Mouse (Mus musculus) G1E (cell line): Measurements from ENCODE around the gene Ston1. TPM values are rescaled to one million over a fixed set of nuclear protein-coding genes. Genes with fewer than 3 reads are reported as not detected.

ENCODE experiments used
- ATAC-seq: 2 replicates; pipeline ENCODE4 v1.8.0; 2016; ENCODE audit warnings: mild to moderate bottlenecking; ENCODE audit not compliant: insufficient number of reproducible peaks, poor library complexity, low FRiP score, severe bottlenecking; ENCODE audit errors: extremely low read depth
- DNase-seq: peaks from one replicate; pipeline ENCODE4 v3.0.0; 2012; ENCODE audit warnings: low spot score
- H3K27me3 ChIP-seq: 2 replicates; pipeline ENCODE4 v1.6.1; 2012; ENCODE audit warnings: mild to moderate bottlenecking, low read length, inconsistent platforms; ENCODE audit not compliant: insufficient read depth
- H3K36me3 ChIP-seq: replicated peaks from 2 replicates; pipeline ENCODE3; 2012; ENCODE audit warnings: mild to moderate bottlenecking, inconsistent platforms
- H3K4me1 ChIP-seq: 2 replicates; pipeline ENCODE4 v1.6.1; 2012; ENCODE audit warnings: low read depth, low read length, inconsistent platforms, mixed read lengths; ENCODE audit not compliant: insufficient read depth
- H3K4me3 ChIP-seq: 2 replicates; pipeline ENCODE4 v1.5.1; 2012; ENCODE audit warnings: low read depth, mild to moderate bottlenecking, inconsistent platforms, low read length, moderate library complexity, mixed read lengths
- H3K9me3 ChIP-seq: replicated peaks from 2 replicates; pipeline ENCODE4 v1.6.1; 2012; ENCODE audit warnings: inconsistent platforms
- CTCF ChIP-seq: IDR thresholded peaks from 2 replicates; pipeline ENCODE4 v1.5.1; 2012; ENCODE audit warnings: low read depth, low read length, inconsistent platforms, mixed read lengths
- GATA1 ChIP-seq: IDR thresholded peaks from 2 replicates; pipeline ENCODE4 v1.6.1; 2012; ENCODE audit warnings: borderline replicate concordance, low read length, inconsistent platforms, mixed read lengths
- GATA2 ChIP-seq: IDR thresholded peaks from 2 replicates; pipeline ENCODE4 v1.6.1; 2012; ENCODE audit warnings: low read depth, low read length, inconsistent platforms, borderline replicate concordance
- POLR2AphosphoS5 ChIP-seq: IDR thresholded peaks from 2 replicates; pipeline ENCODE4 v1.6.1; 2012; ENCODE audit warnings: low read depth, low read length, inconsistent platforms; ENCODE audit not compliant: insufficient replicate concordance
- TAL1 ChIP-seq: conservative IDR thresholded peaks from 2 replicates; pipeline ENCODE4 v1.6.1; 2012; ENCODE audit warnings: low read depth, low read length, inconsistent platforms, mixed read lengths
- polyA plus RNA-seq: library from polyadenylated mRNA; stranded (reverse); fragments of >175 nt; gene quantifications from 2 replicates; pipeline ENCODE4 v1.2.3, GENCODE M21; 2012
- total RNA-seq, 2 experiments: library from RNA; stranded (forward) in 1 of 2; stranded (reverse) in 1 of 2; fragments of 200-1000 nt in 1 of 2; fragments of >200 nt in 1 of 2; fragmentation: Nextera tagmentation in 1 of 2; gene quantifications; 2 replicates each; pipeline ENCODE4 v1.2.3; 2014 to 2017

The Ston1 gene
- total and polyA plus RNA-seq, 3 experiments, result 0.14 to 1.1 (median 0.49) TPM

DNA sequence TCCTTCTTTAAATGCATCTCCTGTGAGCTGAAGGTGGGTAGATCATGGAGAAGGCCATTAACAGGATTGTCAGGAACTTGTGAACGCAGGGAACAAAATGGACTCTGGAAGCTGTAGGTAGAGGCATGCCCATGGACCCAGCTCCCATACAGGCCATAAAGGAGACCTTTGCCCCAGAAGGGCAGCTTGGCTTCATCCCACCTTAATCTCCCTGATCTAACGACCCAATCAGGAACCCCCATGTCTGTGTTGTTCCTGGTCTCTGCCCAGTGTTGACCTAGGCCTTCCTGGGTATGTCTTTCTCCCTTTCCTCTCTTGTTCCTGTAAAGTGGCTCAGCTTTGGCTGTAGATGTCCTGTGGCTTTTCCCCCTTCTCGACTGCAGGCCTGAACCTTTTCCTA, 23.9 kb downstream of the Ston1 start:
- H3K4me3 ChIP-seq, result no peak overlapping the region
- no peaks in the 10 kb centered on the region for H3K9me3 ChIP-seq
- no peaks in the 10 kb centered on the region for H3K36me3 ChIP-seq
- ATAC-seq, result no peak
- no peak for DNase-seq
- H3K4me1 ChIP-seq, result no peaks in the 10 kb centered on the region
- H3K27me3 ChIP-seq, result peaks cover 2% of the 10 kb centered on the region; the same call in 1 of the 2 replicates
- TF ChIP-seq GATA2 (no peak), TAL1 (no peak), CTCF (no peak), POLR2AphosphoS5 (no peak), GATA1 (no peak)

DNA sequence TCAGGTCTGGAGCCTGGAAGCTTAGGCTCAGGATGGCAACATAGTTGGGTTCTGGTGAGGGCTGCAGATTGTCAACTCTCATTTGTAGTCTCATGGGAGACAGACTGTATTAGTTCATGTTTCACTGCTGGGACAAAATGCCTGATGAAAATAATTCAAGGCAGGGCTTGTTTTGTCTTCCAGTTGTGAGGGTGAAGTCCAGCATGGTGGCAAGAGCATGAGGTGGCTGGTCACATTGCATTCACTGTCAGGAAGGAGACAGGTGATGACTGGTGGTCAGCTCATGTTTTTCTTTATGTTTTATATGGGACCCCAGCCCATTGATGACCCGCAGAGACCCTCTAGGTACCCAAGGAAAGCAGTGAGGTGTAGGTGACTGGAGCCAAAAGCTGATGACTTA, 25.2 kb downstream of the Ston1 start:
- ATAC-seq, result no peak
- TF ChIP-seq TAL1, result no peak
- no peak for TF ChIP-seq GATA2
- no peak for TF ChIP-seq CTCF
- TF ChIP-seq GATA1, result no peak
- no peak for TF ChIP-seq POLR2AphosphoS5
- peaks cover 2% of the 10 kb centered on the region; the same call in 1 of the 2 replicates for H3K27me3 ChIP-seq

DNA sequence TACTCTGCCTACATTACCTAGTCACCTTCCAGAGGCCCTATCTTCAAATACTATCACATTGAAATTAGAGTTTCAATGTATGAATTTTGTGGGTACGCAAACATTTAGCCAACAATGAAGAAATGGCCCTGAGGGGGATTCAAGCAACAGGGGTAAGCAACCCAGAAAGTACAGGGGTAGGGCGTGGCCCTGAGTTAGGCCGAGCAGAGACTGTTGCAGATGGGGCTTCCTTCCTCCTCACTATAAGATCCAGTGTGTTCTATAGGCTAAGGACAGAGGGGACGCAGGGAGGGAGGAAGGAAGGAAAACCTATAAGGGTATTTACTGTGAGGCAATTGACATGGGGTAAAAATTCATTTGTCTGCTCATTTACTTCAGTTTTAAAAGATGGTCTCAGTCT, 26.9 kb downstream of the Ston1 start:
- TF ChIP-seq GATA1 (no peak), POLR2AphosphoS5 (no peak), CTCF (no peak), TAL1 (no peak), GATA2 (no peak)
- H3K4me3 ChIP-seq, result no peak overlapping the region
- ATAC-seq (no peak), DNase-seq (no peak)
- H3K9me3 ChIP-seq, result no peaks in the 10 kb centered on the region
- H3K36me3 ChIP-seq, result no peaks in the 10 kb centered on the region
- peaks cover 6% of the 10 kb centered on the region; the same call in 1 of the 2 replicates for H3K27me3 ChIP-seq
- H3K4me1 ChIP-seq, result no peaks in the 10 kb centered on the region

More for the DNA sequence above, 25.2 kb downstream of the Ston1 start:
- Histone ChIP-seq H3K36me3 (no peaks in the 10 kb centered on the region), H3K4me1 (no peaks in the 10 kb centered on the region), H3K4me3 (no peak overlapping the region), H3K9me3 (no peaks in the 10 kb centered on the region)
- no peak for DNase-seq

DNA sequence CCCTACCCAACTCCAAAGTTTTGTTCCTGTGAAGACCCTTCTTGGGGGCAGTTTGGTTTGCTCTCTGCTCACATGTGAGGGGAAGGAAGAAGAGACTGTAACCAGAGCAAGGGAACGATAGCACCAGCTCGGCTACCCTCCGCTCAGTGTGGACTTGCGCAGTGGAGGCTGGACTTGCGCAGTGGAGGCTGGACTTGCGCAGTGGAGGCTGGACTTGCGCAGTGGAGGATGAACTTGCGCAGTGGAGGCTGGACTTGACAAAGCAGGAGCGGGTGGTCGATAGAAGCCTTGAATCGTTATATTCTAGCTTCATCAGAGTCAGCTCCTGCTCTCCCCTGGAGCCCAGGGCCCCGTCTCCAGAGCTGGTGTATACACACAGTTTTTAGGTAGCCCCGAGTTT, 27.9 kb downstream of the Ston1 start:
- H3K4me1 ChIP-seq, result no peaks in the 10 kb centered on the region
- H3K4me3 ChIP-seq, result no peak overlapping the region
- no peak for TF ChIP-seq POLR2AphosphoS5
- TF ChIP-seq TAL1, result no peak
- no peak for TF ChIP-seq CTCF
- TF ChIP-seq GATA1, result no peak
- TF ChIP-seq GATA2, result no peak
- H3K27me3 ChIP-seq, result peaks cover 8% of the 10 kb centered on the region; the same call in 1 of the 2 replicates
- DNase-seq (no peak), ATAC-seq (no peak)
- no peaks in the 10 kb centered on the region for H3K36me3 ChIP-seq
- H3K9me3 ChIP-seq, result no peaks in the 10 kb centered on the region

DNA sequence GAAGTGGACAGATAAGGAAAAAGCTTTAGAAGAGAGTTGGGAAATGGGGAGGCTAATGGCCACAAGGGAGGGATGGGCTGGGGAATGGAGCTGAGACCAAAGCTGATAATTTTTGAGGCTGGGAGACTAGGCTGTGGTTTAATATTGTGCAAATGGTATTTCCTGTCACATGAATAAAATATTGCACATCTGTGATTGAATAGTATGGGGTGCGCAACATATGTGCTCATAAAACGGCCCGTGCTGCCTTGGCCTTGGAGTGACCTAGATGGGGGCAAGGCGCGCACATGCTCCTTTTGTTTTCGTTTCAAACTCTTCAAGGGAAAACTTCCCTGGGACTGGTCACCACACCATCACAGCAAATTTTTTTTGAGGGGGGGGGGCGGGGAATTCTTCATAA, 28.4 kb downstream of the Ston1 start:
- H3K9me3 ChIP-seq, result no peaks in the 10 kb centered on the region
- H3K4me1 ChIP-seq, result no peaks in the 10 kb centered on the region
- ATAC-seq (no peak), DNase-seq (no peak)
- H3K36me3 ChIP-seq, result no peaks in the 10 kb centered on the region
- TF ChIP-seq CTCF (no peak), GATA2 (no peak), GATA1 (no peak), TAL1 (no peak), POLR2AphosphoS5 (no peak)
- H3K4me3 ChIP-seq, result no peak overlapping the region
- H3K27me3 ChIP-seq, result peaks cover 8% of the 10 kb centered on the region; the same call in 1 of the 2 replicates

DNA sequence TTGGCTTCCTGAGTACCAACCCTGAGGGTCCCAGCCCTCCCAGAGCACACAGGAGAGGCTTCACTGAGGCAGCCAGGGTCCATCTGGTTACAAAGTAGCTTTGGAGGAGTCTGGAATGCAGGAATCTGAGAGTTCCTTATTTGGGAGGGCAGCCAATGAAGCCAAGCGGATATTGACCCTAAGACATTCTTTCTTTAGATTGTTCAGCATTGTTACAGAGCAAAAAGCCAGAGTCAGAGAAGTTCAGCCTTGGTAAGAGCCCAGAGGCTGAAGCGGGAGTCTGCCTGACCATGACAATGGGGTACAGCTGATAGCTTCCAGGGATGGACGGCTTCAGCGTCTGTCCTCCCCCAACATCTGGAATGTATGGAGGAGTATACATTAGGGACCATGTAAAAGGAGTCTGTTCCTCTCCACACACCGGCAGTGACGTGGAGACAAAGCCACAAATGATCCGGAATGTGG, 28.9 kb downstream of the Ston1 start:
- ATAC-seq, result no peak
- Histone ChIP-seq H3K9me3 (no peaks in the 10 kb centered on the region), H3K4me3 (no peak overlapping the region), H3K27me3 (peaks cover 8% of the 10 kb centered on the region; the same call in 1 of the 2 replicates), H3K4me1 (no peaks in the 10 kb centered on the region), H3K36me3 (no peaks in the 10 kb centered on the region)
- no peak for TF ChIP-seq GATA2
- TF ChIP-seq POLR2AphosphoS5, result no peak
- TF ChIP-seq CTCF, result no peak
- TF ChIP-seq TAL1, result no peak
- no peak for TF ChIP-seq GATA1
- DNase-seq, result no peak

DNA sequence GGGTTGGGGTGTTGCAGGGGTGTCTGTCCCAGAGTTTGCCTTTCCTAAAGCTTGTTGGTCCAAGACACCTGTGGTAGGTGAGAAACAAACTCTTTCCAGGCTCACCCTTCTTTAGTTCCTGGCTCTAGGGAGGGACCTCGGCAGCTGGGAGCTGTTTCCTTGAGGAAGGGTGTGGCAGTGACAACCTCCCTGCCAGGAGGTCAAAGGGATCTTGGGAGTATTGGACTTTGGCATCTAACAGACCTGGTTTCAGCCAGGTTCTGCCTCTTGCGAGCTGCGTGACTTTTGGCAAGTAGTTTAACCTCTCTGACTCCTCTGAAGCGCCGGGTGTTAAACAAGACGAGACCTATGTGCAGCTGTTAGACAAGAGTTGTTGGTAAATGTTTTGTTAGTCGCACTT, 29.7 kb downstream of the Ston1 start:
- TF ChIP-seq GATA1 (no peak), GATA2 (no peak), TAL1 (no peak), POLR2AphosphoS5 (no peak), CTCF (no peak)
- no peak for ATAC-seq
- Histone ChIP-seq H3K4me3 (no peak overlapping the region), H3K4me1 (no peaks in the 10 kb centered on the region), H3K27me3 (peaks cover 8% of the 10 kb centered on the region; the same call in 1 of the 2 replicates), H3K9me3 (no peaks in the 10 kb centered on the region), H3K36me3 (no peaks in the 10 kb centered on the region)
- DNase-seq, result no peak
